Mouse (Mus musculus): ENCODE measurements around the gene Jmjd8.

The Jmjd8 gene

DNA sequence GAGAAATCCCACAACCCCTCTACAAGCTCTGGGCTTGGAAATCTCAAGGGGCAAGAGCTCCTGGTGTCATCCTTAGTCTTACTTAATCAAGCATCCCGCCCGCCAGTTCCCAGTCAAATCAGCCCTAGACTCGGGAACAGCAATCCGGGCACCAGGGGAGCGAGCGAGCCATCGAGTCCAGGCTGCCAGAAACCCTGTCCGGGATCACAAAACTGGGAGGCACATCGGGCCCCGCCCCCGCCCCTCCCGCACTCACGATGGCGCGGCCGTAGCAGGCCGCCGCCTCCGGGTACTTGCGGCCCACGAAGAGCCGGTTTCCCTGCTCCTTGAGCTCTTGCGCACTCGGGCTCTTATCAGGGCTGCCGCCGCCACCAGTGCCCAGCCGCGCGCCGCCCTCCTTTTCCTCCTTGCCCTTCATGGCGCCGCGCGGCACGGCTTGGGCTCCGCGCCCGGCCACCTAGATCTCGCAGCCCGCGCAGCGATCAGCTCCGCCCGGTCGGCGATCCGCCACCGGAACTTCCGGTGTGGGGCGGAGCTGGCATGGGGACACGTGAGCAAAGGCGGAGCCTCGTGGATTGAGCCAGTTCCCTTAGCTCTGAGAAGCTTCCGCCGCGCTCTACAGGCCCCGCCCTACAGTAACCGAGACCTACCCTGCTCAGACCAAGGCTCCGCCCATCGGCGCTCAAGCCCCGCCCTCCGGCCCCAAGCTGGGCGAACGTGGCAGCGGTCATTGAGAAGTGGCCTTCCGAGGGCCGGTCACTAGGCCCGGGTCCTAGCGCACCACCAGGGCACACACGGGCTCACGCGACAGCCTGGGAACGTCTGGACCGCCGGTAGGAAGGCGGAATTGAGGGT lies 4.0 kb downstream of the Jmjd8 start:
- peak; percentile 98 for DNase-seq (ENCODE audit: low read depth, low spot score)

DNA sequence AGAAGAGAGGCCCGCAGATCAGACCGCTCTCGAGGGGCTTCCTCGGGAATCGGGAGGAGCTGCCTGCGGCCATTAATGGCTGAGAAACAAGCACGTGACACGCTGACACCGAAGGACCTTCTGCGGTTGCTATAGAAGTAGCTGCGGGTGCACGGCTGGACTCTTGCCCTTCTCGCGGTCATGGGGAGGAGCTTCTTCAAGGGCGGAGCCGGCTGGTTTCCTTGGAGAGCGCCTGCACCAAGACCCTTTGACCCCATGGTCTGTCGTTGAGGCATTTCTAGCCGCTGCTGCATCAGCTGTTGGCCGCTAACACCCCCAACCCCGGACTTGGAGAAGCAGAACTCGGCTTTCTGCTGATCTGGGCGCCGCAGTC lies 4.6 kb downstream of the Jmjd8 start, which contains the start of gene Stub1:
Gene Stub1, minus strand, starts transcription at position 114 of the 373 bp plus-strand sequence.
- DNase-seq (ENCODE audit: low read depth, low spot score), result peak; percentile 89

DNA sequence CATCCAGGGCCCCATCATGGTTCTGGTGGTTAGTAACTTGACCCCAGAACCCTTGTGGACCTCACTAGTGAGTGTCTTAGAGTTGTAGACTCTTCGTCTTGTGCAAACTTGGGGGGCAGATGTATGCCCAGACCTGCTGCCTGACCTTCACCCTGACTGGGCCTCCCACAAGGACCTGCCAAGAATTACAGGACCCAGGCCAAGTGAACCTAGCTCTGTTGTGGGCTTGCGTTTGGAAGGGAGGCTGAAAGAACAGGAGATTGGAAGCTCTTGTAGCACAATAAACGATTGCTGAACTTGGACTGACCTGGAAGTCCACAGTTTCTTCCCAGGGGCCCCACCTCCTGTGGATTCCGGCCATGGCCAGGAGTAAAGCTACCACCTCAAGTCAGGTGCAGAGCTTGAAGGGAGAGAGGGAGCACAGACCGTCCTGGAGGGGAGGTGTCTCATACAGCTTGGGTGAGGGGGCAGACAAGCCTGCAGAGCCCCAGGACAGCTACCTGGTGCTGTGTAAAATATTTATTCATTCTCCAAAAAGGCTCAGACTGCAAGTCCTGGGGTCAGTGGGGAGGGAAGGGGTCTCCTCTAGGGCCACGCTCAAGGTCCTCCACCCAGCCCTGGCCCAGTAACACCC lies 5.4 kb downstream of the Jmjd8 start:
- no peak for DNase-seq (ENCODE audit: low read depth, low spot score)

DNA sequence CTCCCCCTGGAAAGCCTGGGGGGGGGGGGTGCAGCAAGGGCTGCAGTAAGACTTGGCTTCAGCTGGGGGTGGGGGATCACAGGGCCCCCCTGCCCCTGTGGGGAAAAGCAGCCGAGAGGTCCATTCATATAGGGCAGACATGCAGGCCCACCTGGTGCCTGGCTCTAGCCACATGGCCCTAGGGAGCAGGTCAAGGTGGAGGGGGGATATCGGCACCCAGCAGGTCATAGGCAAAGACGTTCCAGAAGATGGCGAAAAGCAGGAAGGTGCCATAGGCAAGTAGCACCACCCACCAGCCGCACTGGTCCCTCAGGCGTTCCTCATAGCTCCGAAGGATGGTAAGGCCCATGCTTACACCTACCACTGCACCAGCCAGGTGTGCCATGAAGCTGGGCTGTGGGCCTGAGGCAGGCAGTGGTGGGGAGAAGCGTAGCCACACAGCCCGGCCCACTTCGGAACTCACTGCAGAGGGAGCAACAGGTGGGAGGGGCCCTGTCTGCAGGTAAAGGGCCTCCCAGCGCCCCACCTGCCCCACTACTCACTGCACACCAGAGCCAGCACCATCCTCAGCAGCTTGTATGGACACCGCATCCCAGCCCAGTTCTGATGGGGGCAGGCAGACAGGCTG lies 6.0 kb downstream of the Jmjd8 start:
- no peak for DNase-seq (ENCODE audit: low read depth, low spot score)

DNA sequence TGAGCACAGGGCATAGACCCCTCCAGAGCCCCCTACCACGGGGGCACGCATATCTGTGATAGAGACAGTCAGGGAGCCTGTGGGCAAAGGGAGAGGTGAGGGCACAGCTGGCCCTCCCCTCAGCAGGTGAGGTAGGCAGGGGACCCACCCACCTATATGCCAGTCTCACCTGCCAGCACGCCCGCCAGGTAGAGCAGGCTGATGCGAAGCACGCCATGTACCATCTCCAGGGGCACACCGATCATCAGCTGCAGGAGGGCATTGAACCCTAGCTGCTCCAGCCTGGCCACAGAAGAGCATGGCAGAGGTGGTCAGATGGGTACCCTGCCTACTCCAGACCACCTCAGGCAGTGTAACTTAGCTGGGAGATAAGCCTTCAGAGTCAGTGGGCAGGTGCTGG lies 6.6 kb downstream of the Jmjd8 start:
- no peak for DNase-seq (ENCODE audit: low read depth, low spot score)

DNA sequence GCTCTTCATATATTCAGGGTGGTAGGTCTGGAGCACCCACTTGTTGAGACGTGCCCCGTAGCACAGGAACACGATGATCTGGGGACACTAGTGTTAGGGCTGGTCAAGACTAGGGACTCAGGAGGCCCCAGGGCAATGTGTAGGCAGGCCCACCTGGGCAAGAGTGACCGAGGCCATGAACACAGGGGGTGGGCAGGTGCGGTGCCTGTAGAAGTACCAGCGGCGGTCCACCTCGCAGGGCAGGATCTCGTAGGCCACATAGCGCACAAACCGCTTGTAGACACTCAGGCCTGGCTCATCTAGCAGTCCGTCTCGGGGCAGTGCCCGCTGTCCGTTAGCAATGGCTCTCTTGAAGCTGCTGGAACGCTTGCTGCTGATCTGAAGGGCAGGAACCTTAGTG lies 7.1 kb downstream of the Jmjd8 start:
- no peak for DNase-seq (ENCODE audit: low read depth, low spot score)

DNA sequence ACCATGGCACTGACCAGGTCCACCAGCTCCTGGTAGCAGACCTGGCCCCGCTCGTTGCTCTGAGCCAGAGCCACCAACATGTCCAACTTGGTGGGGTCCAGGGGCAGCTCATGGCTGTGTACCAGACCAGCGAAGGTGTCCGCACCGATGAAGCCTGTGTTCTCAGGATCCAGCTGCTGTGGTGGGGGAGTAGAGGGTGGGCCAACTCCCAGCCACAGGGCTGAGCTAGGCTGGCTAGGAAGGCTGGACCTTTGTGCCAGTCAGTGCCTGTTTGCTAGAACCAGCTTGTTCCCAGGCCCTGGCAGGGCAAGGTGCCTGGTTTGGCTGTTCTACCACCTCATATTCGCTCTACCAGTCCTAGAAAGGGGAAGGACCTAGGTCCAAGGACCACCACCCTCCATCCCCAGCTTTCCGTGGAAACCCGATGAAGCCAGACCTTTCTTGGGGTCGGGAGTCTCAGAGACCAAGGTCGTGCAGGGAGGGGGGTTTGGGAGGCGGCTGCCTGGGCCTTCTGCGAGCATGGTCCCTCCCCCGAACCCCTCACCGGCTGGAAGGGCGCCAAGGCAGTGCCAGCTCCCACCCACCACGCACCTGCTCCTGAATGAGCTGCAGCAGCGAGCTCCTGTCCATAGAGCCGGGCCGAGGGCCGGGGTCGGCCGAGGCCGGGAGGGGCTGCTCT lies 7.9 kb downstream of the Jmjd8 start:
- no peak for DNase-seq (ENCODE audit: low read depth, low spot score)

DNA sequence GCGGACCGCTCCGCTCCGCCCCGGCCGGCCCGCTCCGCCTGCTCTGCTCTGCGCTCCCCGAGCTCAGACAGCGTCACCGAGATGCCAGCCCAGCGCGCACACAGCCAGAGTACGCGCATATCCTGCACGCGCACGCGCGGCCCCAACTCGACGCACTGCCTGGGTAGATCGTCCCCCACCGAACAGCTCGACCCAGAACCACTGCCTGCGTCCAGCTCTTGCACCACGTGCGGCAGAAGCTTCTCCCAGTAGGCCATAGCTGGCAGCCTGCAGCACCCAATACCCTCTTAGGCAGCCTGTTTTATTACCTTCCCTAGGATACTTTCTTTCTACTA lies 8.4 kb downstream of the Jmjd8 start, which contains the start of gene Rhbdl1:
Gene Rhbdl1, minus strand, starts transcription at position 220 of the 335 bp plus-strand sequence.
- peak; percentile 66 for DNase-seq (ENCODE audit: low read depth, low spot score)

DNA sequence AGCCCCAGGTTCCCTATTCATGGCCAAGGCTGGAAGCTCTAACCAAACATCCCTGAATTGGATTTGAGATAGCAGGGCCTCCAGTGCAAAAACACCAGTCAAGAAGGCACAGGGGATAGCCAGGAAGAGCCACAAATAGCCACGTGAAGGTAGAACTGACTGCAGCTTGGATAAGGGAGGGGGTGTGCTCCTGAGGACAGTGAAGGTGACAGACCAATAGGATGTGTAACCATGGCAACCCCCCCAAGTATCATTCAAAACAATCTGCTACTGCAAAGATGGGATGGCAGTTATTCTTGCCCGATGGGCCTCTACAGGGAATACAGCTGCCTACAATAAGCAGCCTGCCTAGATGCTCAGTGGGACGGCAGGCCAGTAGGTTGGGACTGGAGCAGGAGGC lies 8.9 kb downstream of the Jmjd8 start:
- no peak for DNase-seq (ENCODE audit: low read depth, low spot score)

DNA sequence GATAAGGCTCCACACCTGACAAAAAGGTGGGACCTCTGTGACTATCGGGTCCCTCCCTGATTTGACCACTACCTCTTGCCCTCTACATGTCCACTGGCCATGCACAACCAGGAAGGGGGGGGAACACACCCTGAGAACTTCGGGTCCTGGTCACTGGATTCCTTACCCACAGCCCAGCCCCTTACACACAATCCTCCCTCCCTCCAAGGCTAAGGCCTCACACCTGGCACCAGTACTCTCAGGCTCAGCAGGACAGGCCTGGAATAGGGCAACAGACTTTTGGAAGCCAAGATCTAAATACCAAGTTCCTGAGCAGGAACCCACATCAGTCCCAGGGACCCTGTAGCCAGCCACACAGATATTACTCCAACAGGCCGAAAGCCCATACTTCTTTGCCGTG lies 10.2 kb downstream of the Jmjd8 start:
- no peak for DNase-seq (ENCODE audit: low read depth, low spot score)

DNA sequence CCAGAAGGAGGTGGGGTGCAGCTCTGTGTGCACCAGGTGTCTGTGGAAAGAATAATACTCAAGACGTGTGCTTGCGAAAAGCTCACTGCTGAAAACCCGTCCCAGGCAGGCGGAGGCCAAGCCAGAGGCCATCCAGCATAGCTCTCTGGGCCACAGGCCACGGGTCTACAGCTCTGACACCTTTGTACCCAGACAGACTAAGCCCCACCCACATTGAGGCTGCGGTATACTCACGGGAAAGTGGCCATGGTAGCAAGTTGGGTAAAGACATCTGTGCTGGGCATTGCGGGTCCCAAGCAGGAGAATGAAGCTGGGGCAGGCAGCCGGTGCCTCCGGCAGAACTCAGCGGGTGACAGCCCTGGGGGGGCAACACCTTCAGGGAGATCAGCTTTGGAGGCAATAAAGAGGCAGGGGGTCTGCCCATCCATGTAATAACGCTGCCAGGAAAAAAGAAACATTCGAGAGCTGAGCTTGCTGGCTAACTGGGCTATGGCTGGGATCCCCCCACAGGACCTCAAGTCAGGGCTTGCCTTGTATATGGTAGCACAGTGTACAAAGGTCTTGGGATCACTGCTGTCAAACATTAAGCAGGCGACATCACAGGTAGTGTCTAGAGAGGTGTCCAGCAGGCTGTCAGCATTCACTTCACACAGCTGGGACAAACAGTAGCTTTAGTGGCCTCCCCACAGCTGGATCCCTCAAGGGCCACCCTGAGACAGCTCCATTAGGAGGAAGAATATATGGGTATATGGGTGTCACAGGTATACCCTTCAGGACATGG lies 11.0 kb downstream of the Jmjd8 start:
- no peak for DNase-seq (ENCODE audit: low read depth, low spot score)

DNA sequence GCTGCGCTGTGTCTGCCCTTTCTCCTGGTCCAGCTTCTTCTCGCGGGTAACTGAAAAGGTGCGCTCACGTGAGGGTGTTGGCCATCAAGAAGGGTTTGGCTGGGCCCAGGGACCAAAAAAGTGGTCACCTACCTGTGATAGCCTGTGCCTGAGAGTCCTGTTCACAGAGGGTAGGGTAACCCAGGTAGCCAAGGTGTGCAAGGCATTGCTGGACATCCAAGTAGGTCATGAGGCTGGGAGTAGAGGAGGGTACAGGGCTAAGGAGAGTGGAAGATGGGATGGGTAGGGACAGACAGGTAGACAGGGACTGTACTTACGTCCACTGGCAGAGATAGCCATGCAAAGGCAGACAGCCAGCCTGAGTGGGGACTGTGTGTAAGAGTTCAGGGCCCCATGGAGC lies 11.9 kb downstream of the Jmjd8 start:
- no peak for DNase-seq (ENCODE audit: low read depth, low spot score)

DNA sequence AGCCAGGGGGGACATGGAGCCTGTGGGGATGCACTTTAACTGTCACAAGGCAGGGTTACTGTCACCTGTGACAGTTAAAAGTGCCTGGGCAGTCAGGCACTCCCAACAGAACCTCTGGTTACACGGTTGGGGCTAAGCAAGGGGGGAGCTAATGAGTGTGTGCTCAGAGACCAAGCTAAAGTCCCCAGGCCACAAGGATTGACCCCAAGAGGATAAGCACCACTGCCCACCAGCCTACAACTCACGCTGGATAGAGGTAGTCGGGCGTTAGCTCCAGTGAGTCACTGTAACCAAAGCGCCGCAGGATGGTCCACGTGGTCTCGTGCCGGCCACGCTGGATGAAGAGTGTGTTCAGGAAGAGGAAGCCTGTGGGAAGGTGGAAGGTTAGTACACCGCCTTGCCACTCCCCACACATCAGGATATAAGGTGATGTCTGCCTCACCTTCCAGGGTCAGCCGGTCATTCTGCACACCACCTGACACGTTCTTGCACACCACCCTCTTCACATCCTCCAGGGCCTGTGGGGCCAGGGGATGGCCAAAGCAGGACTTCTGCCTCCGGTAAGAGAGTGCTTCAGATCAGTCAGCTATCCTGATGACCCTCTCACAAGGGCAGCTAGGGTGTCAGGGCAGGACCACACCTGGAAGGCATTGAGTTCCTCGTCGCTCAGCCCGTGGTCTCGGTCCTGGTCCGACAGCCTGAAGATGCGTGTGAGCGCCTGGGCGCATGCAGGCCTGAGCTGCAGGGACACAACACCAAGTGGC lies 12.6 kb downstream of the Jmjd8 start, which contains the start of gene Gm20683:
Gene Gm20683, minus strand, starts transcription at position 647 of the 764 bp plus-strand sequence.
- no peak for DNase-seq (ENCODE audit: low read depth, low spot score)

DNA sequence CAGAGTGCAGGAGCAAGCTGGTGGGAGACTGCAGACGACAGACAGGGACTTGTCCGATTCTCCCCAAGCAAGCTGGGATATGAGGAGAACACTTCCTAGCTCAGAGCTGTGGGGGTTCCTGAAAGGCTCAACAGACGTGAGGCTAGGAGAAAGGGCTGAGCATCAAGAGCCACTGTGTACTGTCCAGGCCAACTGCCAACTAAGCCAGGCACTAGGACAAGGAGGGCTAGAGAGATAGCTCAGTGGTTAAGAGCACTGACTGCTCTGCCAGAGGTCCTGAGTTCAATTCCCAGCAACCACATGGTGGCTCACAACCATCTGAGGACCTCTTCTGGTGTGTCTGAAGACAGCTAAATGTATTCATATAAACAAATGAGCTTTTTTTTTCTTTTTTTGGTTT lies 13.8 kb downstream of the Jmjd8 start:
- DNase-seq (ENCODE audit: low read depth, low spot score), result no peak

DNA sequence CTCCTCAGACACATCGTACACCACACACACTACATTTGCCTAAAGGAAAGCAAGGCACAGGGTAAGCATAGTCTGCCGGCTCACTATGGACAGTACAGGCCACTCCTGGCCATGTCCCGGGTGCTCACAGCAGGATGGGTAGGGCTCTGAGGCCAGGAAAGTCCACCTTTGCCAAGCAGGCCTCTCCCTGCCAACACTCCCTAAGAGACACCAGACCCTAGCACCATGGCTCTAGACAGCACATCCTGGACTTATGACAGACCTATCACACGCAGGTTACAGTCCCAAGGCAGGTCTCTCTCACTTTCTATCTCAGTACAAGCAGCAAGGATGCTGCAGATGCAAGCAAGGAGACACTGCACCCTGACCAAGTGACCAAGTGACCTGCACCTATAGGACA lies 14.5 kb downstream of the Jmjd8 start:
- DNase-seq (ENCODE audit: low read depth, low spot score), result no peak

DNA sequence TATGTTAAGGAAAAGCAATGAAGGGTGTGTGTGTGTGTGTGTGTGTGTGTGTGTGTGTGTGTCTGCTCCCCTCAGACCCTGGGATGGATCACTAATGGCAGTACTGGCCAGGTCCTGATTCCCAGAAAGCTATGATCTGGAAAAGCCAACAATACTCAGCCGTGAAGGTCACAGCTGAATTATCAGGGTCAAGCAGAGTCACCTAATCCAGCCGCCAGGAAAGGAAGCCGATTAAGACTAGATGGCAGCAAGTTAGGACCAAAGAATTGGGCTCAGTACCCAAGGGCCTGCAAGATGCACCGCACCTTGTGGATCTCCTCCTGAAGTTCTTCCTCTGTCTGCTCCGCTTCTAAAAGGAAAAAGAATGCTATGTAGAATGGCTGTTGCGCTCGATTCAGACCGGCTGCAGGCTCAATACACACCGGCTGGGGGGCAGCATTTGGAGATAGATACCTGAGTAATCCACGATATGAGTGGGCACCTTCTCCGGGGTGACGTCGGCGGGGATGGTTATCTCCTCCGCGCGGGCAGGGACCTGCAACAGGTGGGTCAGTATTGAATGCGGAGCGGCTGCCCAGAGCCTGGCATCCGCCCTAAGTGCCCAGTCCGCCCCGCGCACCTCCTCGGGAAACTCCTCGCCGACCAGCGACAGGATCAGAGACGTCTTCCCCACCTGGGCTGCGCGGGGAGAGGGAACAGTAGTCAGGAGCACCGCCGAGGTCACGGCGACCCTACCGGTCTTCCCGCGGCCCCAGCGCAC lies 15.1 kb downstream of the Jmjd8 start:
- DNase-seq (ENCODE audit: low read depth, low spot score), result no peak

DNA sequence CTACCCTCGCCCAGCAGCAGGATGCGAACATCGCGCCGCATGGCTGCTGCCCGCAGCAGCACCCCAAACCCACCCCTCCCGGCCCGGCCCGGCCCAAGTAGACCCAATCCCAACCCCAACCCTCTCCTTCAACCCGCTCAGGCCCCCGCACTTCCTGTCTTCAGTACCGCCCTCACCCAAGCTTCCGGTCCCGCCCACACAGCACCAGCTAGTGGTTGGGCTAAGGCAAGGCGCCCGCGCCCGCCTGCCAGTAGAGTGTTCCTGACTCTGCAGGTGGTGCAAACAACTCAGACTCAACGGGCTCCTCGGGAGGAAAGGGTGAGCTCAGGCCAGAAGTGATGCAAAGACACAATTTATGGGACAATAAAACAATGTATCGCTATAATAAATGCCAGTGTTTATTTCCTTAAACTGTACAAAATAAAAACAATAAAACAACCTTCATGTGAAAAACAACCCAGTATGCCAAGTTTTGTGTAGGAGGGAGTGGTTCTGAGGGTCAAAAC lies 15.8 kb downstream of the Jmjd8 start, which contains the start of gene Rhot2:
Gene Rhot2, minus strand, starts transcription at position 456 of the 506 bp plus-strand sequence.
- DNase-seq (ENCODE audit: low read depth, low spot score), result peak; percentile 91

DNA sequence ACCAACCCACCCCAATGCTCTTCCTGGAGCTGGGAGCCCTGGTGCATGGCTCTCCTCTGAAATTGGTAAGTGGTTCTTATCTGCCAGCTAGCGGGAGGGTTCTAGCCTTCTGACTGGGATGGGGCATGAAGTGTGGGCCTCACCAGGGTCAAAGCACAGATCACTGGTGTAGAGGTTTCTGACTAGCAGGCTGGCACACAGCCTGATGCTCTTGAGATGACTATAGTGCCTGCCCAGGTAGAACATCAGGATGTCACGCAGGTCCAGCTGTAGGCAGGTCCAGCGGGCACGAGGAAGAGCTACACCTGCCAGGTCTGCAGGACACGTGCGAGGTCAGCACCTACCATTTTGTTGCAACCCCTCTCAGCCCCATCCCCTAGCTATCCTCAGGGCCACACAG lies 31.6 kb downstream of the Jmjd8 start:
- DNase-seq (ENCODE audit: low read depth, low spot score), result no peak
